In genomic region chr5:65478224-65478623, GRCm38 (mm10) we compare ENCODE assay signal across 10 mouse cellular contexts. TPM values are rescaled to one million over a fixed set of nuclear protein-coding genes. Genes with fewer than 3 reads are reported as not detected.
A peak's percentile ranks its signal among the peaks of the same experiment; 100 is the strongest.
DNase-seq lines count a peak whose midpoint lies in the region; ATAC-seq and TF ChIP-seq lines count a peak whose summit lies in the region.
"Had no signal": no experiment of that assay in that cellular context is flagged by ENCODE, and none has a peak within 500 bp of the region (broad histone marks: within the 10 kb centered on the region; RNA-seq: fewer than 3 reads in every experiment).

No protein-coding gene starts in this region.

- TF ChIP-seq POLR2A in heart, adult 2 months (IDR thresholded peaks at IDR 0.05; ENCODE audit: insufficient read depth, low read depth, low read length): no peak

- intact Hi-C loops in heart, adult 2 months (cut with DNase I): no loop called here
- intact Hi-C loops in heart, postnatal 25 days (cut with DNase I): loop anchor here (5.0 kb wide), 1 partner anchor 41 kb away; the partner anchor contains the start of gene Ugdh
- intact Hi-C loops in gastrocnemius, postnatal 14 days (cut with DNase I; ENCODE audit: low total_unique reads): no loop called here

- ATAC-seq in hindbrain, embryonic 14.5 days (ENCODE audit: low FRiP score): no peak

- no peak for TF ChIP-seq EP300 in heart, adult 2 months (IDR thresholded peaks at IDR 0.05; ENCODE audit: insufficient read depth, low read depth, low read length)

- no peak overlapping the region for H3K4me2 ChIP-seq in hindbrain, embryonic 14.5 days (replicated peaks)
- H3K4me2 ChIP-seq: neural tube, embryonic 12.5 days had no signal

- H3K36me3 ChIP-seq in heart, adult 2 months (ENCODE audit: control insufficient read depth, insufficient read depth, low read length): peaks cover 14% of the 10 kb centered on the region
- peaks cover 2% of the 10 kb centered on the region; the same call in 1 of the 2 replicates for H3K36me3 ChIP-seq in splenic B cell, adult 2 months (ENCODE audit: control insufficient read depth, insufficient read depth, low read length, poor library complexity, severe bottlenecking)
- no peaks in the 10 kb centered on the region; the same call in 1 of the 2 replicates for H3K36me3 ChIP-seq in hindbrain, embryonic 14.5 days (replicated peaks; ENCODE audit: control insufficient read depth, insufficient read depth)
- H3K36me3 ChIP-seq: neural tube, embryonic 12.5 days had no signal

- H3K9ac ChIP-seq in heart, adult 2 months (ENCODE audit: low read depth, low read length): no peak overlapping the region
- H3K9ac ChIP-seq in hindbrain, embryonic 14.5 days: no peak overlapping the region
- H3K9ac ChIP-seq: neural tube, embryonic 12.5 days had no signal

- no peak overlapping the region for H3K27ac ChIP-seq in heart, adult 2 months
- H3K27ac ChIP-seq in hindbrain, embryonic 14.5 days: no peak overlapping the region
- H3K27ac ChIP-seq: neural tube, embryonic 12.5 days had no signal

- no peak overlapping the region for H3K4me3 ChIP-seq in heart, adult 2 months
- H3K4me3 ChIP-seq in hindbrain, embryonic 14.5 days (replicated peaks; ENCODE audit: low read length): no peak overlapping the region
- H3K4me3 ChIP-seq: neural tube, embryonic 12.5 days had no signal

- 0 out of 2 replicates have a peak, but pooled peaks cover 2% of the 10 kb centered on the region for H3K79me2 ChIP-seq in heart, adult 2 months (replicated peaks; ENCODE audit: control insufficient read depth, insufficient read depth, low read length)

- peaks cover 9% of the 10 kb centered on the region for H3K4me1 ChIP-seq in heart, adult 2 months (ENCODE audit: control insufficient read depth, insufficient read depth, low read length)
- H3K4me1 ChIP-seq in hindbrain, embryonic 14.5 days (replicated peaks; ENCODE audit: control insufficient read depth, insufficient read depth, low read length): no peaks in the 10 kb centered on the region
- H3K4me1 ChIP-seq: neural tube, embryonic 12.5 days had no signal

- DNase-seq in heart, adult 2 months: peak in 1 of 2 experiments; percentile 56
- no peak for DNase-seq in heart, postnatal 25 days (ENCODE audit: low spot score)
- peak; percentile 20 for DNase-seq in thymus, postnatal 0 days (ENCODE audit: low spot score)
- DNase-seq in thymus, postnatal 25 days: no peak
- DNase-seq in gastrocnemius, postnatal 14 days: peak; percentile 55
- peak; percentile 78 for DNase-seq in splenic B cell, adult 2 months (ENCODE audit: low read depth, low spot score)
- DNase-seq in hindbrain, embryonic 14.5 days (ENCODE audit: low spot score): no peak
- DNase-seq in right cerebral cortex, postnatal 4 days: no peak

- no peaks in the 10 kb centered on the region for H3K9me3 ChIP-seq in hindbrain, embryonic 14.5 days (ENCODE audit: control insufficient read depth, low read length)
- H3K9me3 ChIP-seq: neural tube, embryonic 12.5 days had no signal

- peak; percentile 68 for TF ChIP-seq CTCF in heart, adult 2 months (IDR thresholded peaks at IDR 0.05)

- WGBS in heart, adult 2 months: 63% methylated on average over 4 of the region's 4 CpGs
- WGBS in hindbrain, embryonic 14.5 days: 66% methylated on average over 4 of the region's 4 CpGs

- H3K27me3 ChIP-seq in heart, adult 2 months (ENCODE audit: control insufficient read depth, insufficient read depth, low read length): no peaks in the 10 kb centered on the region
- H3K27me3 ChIP-seq in splenic B cell, adult 2 months (ENCODE audit: control insufficient read depth, insufficient read depth, low read length, poor library complexity, severe bottlenecking): no peaks in the 10 kb centered on the region
- H3K27me3 ChIP-seq in hindbrain, embryonic 14.5 days (ENCODE audit: control insufficient read depth, insufficient read depth, low read length): no peaks in the 10 kb centered on the region
- H3K27me3 ChIP-seq: neural tube, embryonic 12.5 days had no signal

RNA-seq across cellular contexts. Expression of gene Gm43552, which starts 14.4 kb away (rescaled TPM):
- not detected for total RNA-seq in heart, adult 2 months (2021)
- polyA plus RNA-seq in heart, adult 2 months (2012; rRNA removed): not detected in 2 replicates
- not detected for total RNA-seq in heart, postnatal 25 days (2021)
- 0.72 and 1.3 TPM in 2 replicates for polyA plus RNA-seq in thymus, postnatal 0 days (2015; fragmentation: Nextera tagmentation; extraction: Ambion mirVana)
- total RNA-seq in gastrocnemius, postnatal 14 days (2021): 1 to 10 TPM in 1 of 2 experiments, not detected in 1; 3.1 TPM
- not detected in 2 replicates for polyA plus RNA-seq in hindbrain, embryonic 14.5 days (2014; fragmentation: Nextera tagmentation; extraction: Ambion mirVana)
- total RNA-seq: hematopoietic stem cell, adult 5-6 weeks had no signal
- polyA plus RNA-seq: neural tube, embryonic 12.5 days had no signal

RNA-seq across cellular contexts. Expression of gene Ugdh, which starts 42.5 kb away (rescaled TPM):
- total RNA-seq in heart, adult 2 months (2021): 10 to 100 TPM; 13.6 to 18.0 TPM
- polyA plus RNA-seq in heart, adult 2 months (2012; rRNA removed): 6.1 and 12.7 TPM in 2 replicates
- total RNA-seq in heart, postnatal 25 days (2021): 10 to 100 TPM; 16.7 to 17.8 TPM
- 57.7 and 58.2 TPM in 2 replicates for polyA plus RNA-seq in thymus, postnatal 0 days (2015; fragmentation: Nextera tagmentation; extraction: Ambion mirVana)
- 10 to 100 TPM; 12.0 to 14.4 TPM for total RNA-seq in gastrocnemius, postnatal 14 days (2021)
- 40.2 and 46.5 TPM in 2 replicates for polyA plus RNA-seq in hindbrain, embryonic 14.5 days (2014; fragmentation: Nextera tagmentation; extraction: Ambion mirVana)

RNA-seq across cellular contexts. Expression of gene Smim14, which starts 58.8 kb away (rescaled TPM):
- 10 to 100 TPM; 97.1 to 97.3 TPM for total RNA-seq in heart, adult 2 months (2021)
- polyA plus RNA-seq in heart, adult 2 months (2012; rRNA removed): 94.2 and 133 TPM in 2 replicates
- total RNA-seq in heart, postnatal 25 days (2021): 100 to 1,000 TPM in 1 of 2 experiments, 10 to 100 TPM in 1; 91.5 to 105 TPM
- polyA plus RNA-seq in thymus, postnatal 0 days (2015; fragmentation: Nextera tagmentation; extraction: Ambion mirVana): 218 and 226 TPM in 2 replicates
- 10 to 100 TPM; 34.7 to 39.4 TPM for total RNA-seq in gastrocnemius, postnatal 14 days (2021)
- 201 and 237 TPM in 2 replicates for polyA plus RNA-seq in hindbrain, embryonic 14.5 days (2014; fragmentation: Nextera tagmentation; extraction: Ambion mirVana)

RNA-seq across cellular contexts. Expression of gene Ube2k, which starts 58.8 kb away (rescaled TPM):
- 10 to 100 TPM; 57.3 to 70.3 TPM for total RNA-seq in heart, adult 2 months (2021)
- polyA plus RNA-seq in heart, adult 2 months (2012; rRNA removed): 21.4 and 34.5 TPM in 2 replicates
- 10 to 100 TPM; 70.4 to 70.9 TPM for total RNA-seq in heart, postnatal 25 days (2021)
- 157 and 164 TPM in 2 replicates for polyA plus RNA-seq in thymus, postnatal 0 days (2015; fragmentation: Nextera tagmentation; extraction: Ambion mirVana)
- total RNA-seq in gastrocnemius, postnatal 14 days (2021): 10 to 100 TPM; 60.9 to 61.8 TPM
- 153 and 159 TPM in 2 replicates for polyA plus RNA-seq in hindbrain, embryonic 14.5 days (2014; fragmentation: Nextera tagmentation; extraction: Ambion mirVana)

Comparison
In these comparisons a context has a peak if more than half of its experiments do, and no peak if none do; other contexts are left out.
1. DNase-seq: peak in thymus, postnatal 0 days (single experiment), gastrocnemius, postnatal 14 days (single experiment) and splenic B cell, adult 2 months (single experiment); none in heart, postnatal 25 days (single experiment), thymus, postnatal 25 days (single experiment), hindbrain, embryonic 14.5 days (single experiment) and right cerebral cortex, postnatal 4 days (single experiment).